Mouse (Mus musculus): ENCODE measurements around the gene Llph. TPM values are rescaled to one million over a fixed set of nuclear protein-coding genes. Genes with fewer than 3 reads are reported as not detected.

Llph gene
- polyA plus RNA-seq (2011; ENCODE audit: insufficient read length, low read depth, missing spikeins), result 31.6 and 49.1 TPM in 2 replicates

DNA sequence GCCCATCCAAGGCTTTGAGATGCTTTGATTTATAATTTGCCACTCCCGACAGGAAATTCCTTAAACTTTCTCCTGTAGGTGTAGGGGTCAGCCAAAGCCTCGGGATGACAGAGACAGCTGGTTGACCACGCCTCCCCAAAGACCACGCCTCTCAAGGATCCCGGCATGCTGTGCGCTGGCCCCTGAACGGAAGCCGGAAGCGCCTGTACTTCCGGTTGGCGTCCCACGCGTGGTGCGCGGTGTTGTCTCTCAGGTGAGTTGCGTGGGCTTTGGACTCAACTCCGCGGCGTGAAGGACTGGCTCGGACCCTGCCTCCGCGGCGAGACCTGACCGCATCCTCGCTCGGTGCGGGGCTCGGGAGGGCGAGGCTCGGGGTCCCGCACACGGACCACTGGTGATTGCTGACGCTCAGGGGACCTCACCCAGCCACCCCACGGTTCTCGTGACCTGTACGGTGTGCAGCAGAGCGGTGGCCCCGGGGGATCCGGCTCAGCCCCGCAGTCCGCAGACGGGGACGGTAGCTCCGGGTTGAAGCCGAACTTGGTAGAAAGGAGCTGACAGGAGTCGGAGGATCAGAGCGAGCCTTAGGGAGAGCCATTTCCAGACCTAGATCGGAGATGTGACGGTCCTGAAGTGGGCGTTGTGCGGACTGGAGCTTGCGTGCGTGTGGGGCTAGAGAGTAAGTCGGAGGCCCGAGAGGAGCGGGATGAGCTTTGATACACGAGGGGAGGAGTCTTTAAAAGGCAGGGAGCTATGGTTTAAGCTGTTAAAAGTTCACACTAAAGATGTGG, at the start of gene Llph:
Llph (plus strand) TSS at position 200 of the 791 bp plus-strand sequence.
- Histone ChIP-seq H3K4me3 (ENCODE audit: insufficient read depth, low read length) (peak within 1 kb of the TSS; percentile 85), H3K4me1 (ENCODE audit: control insufficient read depth, insufficient read depth, low read length) (peaks cover 4% of the 10 kb centered on the region; the same call in 1 of the 2 replicates), H3K27ac (ENCODE audit: insufficient read depth, low read length) (peak within 1 kb of the TSS; percentile 45)
- TF ChIP-seq CTCF (IDR thresholded peaks at IDR 0.05; ENCODE audit: borderline replicate concordance, insufficient read depth, low read length) (no peak), POLR2A (IDR thresholded peaks at IDR 0.05; ENCODE audit: low read depth, low read length) (peak; percentile 84)

- Histone ChIP-seq H3K27ac (ENCODE audit: insufficient read depth, low read length) (no peak overlapping the region), H3K4me1 (ENCODE audit: control insufficient read depth, insufficient read depth, low read length) (no peaks in the 10 kb centered on the region), H3K4me3 (ENCODE audit: insufficient read depth, low read length) (no peak overlapping the region)
- TF ChIP-seq CTCF (IDR thresholded peaks at IDR 0.05; ENCODE audit: borderline replicate concordance, insufficient read depth, low read length) (no peak), POLR2A (IDR thresholded peaks at IDR 0.05; ENCODE audit: low read depth, low read length) (no peak)
Measured at GRCm38 (mm10) chr10:120182887-120183286, 44.0 kb upstream of the Llph start.

- H3K4me1 ChIP-seq (ENCODE audit: control insufficient read depth, insufficient read depth, low read length), result no peaks in the 10 kb centered on the region
- H3K4me3 ChIP-seq (ENCODE audit: insufficient read depth, low read length), result no peak overlapping the region
- TF ChIP-seq POLR2A (IDR thresholded peaks at IDR 0.05; ENCODE audit: low read depth, low read length), result no peak
- no peak for TF ChIP-seq CTCF (IDR thresholded peaks at IDR 0.05; ENCODE audit: borderline replicate concordance, insufficient read depth, low read length)
- H3K27ac ChIP-seq (ENCODE audit: insufficient read depth, low read length), result no peak overlapping the region
Measured at GRCm38 (mm10) chr10:120183342-120183741, 43.5 kb upstream of the Llph start.

GRCm38 (mm10) chr10:120188513-120188912, 38.4 kb upstream of the Llph start:
- H3K27ac ChIP-seq (ENCODE audit: insufficient read depth, low read length), result no peak overlapping the region
- TF ChIP-seq CTCF (IDR thresholded peaks at IDR 0.05; ENCODE audit: borderline replicate concordance, insufficient read depth, low read length), result no peak
- no peak for TF ChIP-seq POLR2A (IDR thresholded peaks at IDR 0.05; ENCODE audit: low read depth, low read length)
- no peaks in the 10 kb centered on the region for H3K4me1 ChIP-seq (ENCODE audit: control insufficient read depth, insufficient read depth, low read length)
- no peak overlapping the region for H3K4me3 ChIP-seq (ENCODE audit: insufficient read depth, low read length)

DNA sequence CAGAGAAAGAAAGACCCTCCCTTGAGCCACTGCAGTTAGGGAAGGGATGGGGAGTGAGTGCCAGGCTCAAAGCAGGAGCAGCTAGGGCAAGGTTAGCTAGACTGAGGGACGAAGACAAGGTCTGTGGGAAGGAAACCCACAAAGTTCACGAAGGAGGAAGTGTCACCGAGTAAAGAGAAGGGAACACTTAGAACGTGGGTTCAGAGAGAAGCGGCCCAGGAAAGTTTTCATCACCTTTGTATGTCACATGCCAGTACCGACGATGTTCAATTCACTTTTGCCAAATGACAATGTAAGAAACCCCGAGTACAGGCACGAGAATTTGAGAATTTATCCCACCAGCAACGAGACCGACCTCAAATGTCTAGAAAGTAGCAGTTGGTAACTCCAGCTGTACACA, 37.6 kb upstream of the Llph start:
- no peak overlapping the region for H3K4me3 ChIP-seq (ENCODE audit: insufficient read depth, low read length)
- TF ChIP-seq CTCF (IDR thresholded peaks at IDR 0.05; ENCODE audit: borderline replicate concordance, insufficient read depth, low read length) (no peak), POLR2A (IDR thresholded peaks at IDR 0.05; ENCODE audit: low read depth, low read length) (no peak)
- H3K4me1 ChIP-seq (ENCODE audit: control insufficient read depth, insufficient read depth, low read length), result no peaks in the 10 kb centered on the region
- H3K27ac ChIP-seq (ENCODE audit: insufficient read depth, low read length), result no peak overlapping the region

DNA sequence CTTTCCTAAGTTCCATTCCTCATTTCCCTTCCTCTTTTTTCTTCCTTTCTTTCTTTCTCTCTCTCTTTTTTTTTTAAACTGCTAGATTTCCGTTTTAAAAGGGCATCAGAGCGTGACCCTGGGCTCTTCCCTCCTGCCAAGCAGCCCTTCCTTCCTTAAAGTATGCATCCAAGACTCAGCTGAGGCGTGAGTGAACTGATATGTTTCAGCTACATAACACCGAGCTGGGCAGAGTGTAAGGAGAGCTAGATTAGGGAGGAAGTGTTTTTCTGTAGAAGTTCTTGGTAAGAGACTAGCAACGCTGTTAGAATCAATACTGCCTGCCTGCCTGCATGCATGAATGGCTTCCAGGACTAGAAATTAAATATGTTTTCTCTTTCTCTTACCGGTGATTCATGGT, 37.1 kb upstream of the Llph start:
- no peak overlapping the region for H3K4me3 ChIP-seq (ENCODE audit: insufficient read depth, low read length)
- TF ChIP-seq POLR2A (IDR thresholded peaks at IDR 0.05; ENCODE audit: low read depth, low read length) (no peak), CTCF (IDR thresholded peaks at IDR 0.05; ENCODE audit: borderline replicate concordance, insufficient read depth, low read length) (no peak)
- H3K27ac ChIP-seq (ENCODE audit: insufficient read depth, low read length), result no peak overlapping the region
- no peaks in the 10 kb centered on the region for H3K4me1 ChIP-seq (ENCODE audit: control insufficient read depth, insufficient read depth, low read length)

DNA sequence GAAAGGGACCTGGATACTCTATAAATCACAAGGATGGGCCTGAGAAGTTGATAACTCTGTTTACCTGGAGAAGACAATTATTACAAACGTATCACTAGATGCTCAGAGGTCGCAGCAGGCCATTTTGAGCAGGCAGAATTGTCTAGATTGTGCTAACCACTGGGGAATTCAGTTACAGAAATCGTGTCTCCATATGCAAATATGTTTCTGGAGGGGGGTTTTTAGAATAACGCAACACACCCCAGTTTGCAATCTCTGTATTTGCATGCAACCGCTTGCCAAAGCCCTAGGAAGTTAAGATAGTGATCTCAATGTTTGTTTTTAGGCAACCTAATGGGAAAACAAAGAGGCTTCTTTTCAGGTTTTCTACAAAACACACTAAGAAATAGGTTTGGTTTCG, 35.7 kb upstream of the Llph start:
- H3K4me3 ChIP-seq (ENCODE audit: insufficient read depth, low read length), result no peak overlapping the region
- no peak overlapping the region for H3K27ac ChIP-seq (ENCODE audit: insufficient read depth, low read length)
- no peaks in the 10 kb centered on the region for H3K4me1 ChIP-seq (ENCODE audit: control insufficient read depth, insufficient read depth, low read length)
- no peak for TF ChIP-seq POLR2A (IDR thresholded peaks at IDR 0.05; ENCODE audit: low read depth, low read length)
- TF ChIP-seq CTCF (IDR thresholded peaks at IDR 0.05; ENCODE audit: borderline replicate concordance, insufficient read depth, low read length), result no peak

- Histone ChIP-seq H3K27ac (ENCODE audit: insufficient read depth, low read length) (no peak overlapping the region), H3K4me3 (ENCODE audit: insufficient read depth, low read length) (no peak overlapping the region), H3K4me1 (ENCODE audit: control insufficient read depth, insufficient read depth, low read length) (no peaks in the 10 kb centered on the region)
- no peak for TF ChIP-seq CTCF (IDR thresholded peaks at IDR 0.05; ENCODE audit: borderline replicate concordance, insufficient read depth, low read length)
- TF ChIP-seq POLR2A (IDR thresholded peaks at IDR 0.05; ENCODE audit: low read depth, low read length), result no peak
Measured at GRCm38 (mm10) chr10:120192278-120192677, 34.6 kb upstream of the Llph start.

- H3K4me3 ChIP-seq (ENCODE audit: insufficient read depth, low read length), result no peak overlapping the region
- H3K4me1 ChIP-seq (ENCODE audit: control insufficient read depth, insufficient read depth, low read length), result no peaks in the 10 kb centered on the region
- no peak overlapping the region for H3K27ac ChIP-seq (ENCODE audit: insufficient read depth, low read length)
- TF ChIP-seq POLR2A (IDR thresholded peaks at IDR 0.05; ENCODE audit: low read depth, low read length) (no peak), CTCF (IDR thresholded peaks at IDR 0.05; ENCODE audit: borderline replicate concordance, insufficient read depth, low read length) (no peak)
Measured at GRCm38 (mm10) chr10:120193255-120193654, 33.6 kb upstream of the Llph start.

GRCm38 (mm10) chr10:120197061-120197835, 29.6 kb upstream of the Llph start:
- Histone ChIP-seq H3K4me1 (ENCODE audit: control insufficient read depth, insufficient read depth, low read length) (no peaks in the 10 kb centered on the region), H3K27ac (ENCODE audit: insufficient read depth, low read length) (no peak overlapping the region), H3K4me3 (ENCODE audit: insufficient read depth, low read length) (no peak overlapping the region)
- no peak for TF ChIP-seq CTCF (IDR thresholded peaks at IDR 0.05; ENCODE audit: borderline replicate concordance, insufficient read depth, low read length)
- TF ChIP-seq POLR2A (IDR thresholded peaks at IDR 0.05; ENCODE audit: low read depth, low read length), result no peak
